Mouse (Mus musculus): ENCODE results near the gene Ncoa7. TPM values are rescaled to one million over a fixed set of nuclear protein-coding genes. Genes with fewer than 3 reads are reported as not detected.

Gene Ncoa7
- total RNA-seq, 2 experiments from 2014 or later, result 11.5 to 15.0 TPM

DNA sequence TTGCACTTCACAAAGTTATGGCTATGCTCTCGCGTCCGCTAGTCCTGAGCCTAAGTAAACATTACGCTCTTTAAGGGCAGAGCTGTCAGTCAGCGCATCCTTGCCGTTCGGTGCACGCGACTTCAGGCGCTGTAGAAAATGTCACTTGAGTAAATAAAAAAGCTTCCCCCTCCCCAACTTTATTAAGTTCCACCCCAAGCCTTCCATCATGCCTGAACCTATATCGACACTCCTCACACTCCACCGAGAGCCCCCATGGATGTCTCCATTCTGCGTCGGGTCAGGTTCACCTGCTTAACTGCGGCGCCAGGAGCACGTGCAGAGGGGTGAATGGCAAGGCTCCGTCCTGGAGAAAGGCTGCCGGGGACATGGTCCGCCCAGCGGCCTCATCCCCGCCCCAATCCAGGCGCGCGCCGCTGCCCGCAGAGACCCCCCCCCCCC, 203.0 kb downstream of the Ncoa7 start:
- peak in 1 of 2 experiments; percentile 18 for DNase-seq (ENCODE audit: low spot score in 2 of 2)

DNA sequence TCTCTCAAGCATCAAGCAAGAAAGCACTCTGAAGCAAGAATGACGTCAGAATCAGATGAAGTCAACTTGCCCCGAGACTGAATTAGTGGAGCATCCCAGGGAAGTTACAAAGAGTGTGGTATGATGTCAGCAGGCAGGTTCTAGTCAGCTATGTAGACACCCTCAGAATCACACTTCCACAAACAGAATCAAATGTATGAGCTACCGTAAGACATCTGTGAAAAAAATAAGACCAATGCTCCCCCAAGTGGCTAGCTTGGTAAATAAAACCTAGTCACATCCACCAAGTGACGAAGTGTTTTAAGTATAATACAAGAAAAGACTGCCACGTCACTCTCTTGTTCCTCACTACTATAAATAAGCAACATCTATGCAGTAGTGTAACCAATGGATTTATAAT, 216.1 kb downstream of the Ncoa7 start:
- DNase-seq (ENCODE audit: low spot score in 2 of 2), result no peak

DNA sequence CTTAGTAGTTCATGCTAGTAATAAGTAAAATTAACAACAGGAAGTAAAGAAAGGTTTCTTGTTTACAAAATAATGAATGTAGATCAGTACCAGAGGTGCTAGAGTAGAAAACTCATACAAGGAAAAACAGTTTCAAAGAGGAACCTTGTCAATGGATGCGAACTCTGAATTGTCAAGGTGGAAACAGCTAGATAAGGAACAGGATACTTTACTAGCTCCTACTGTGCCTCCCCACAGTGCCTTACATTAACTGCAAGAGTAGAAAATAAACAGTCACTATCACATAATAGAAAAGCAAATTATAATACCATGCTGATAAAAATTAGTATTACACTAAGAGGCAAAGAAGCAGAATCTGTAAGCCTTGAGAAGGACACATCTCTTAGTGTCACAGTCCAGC, 217.4 kb downstream of the Ncoa7 start:
- no peak for DNase-seq (ENCODE audit: low spot score in 2 of 2)

Other genes starting within 250 kb of the Ncoa7 start
- 1 to 10 TPM; 6.9 to 8.2 TPM for gene Trmt11, start 202.6 kb downstream of the Ncoa7 start, total RNA-seq (2021)
- gene Hint3, start 173.7 kb downstream of the Ncoa7 start, total RNA-seq (2021), result 10 to 100 TPM; 30.6 to 31.3 TPM
- 1 to 10 TPM; 1.8 to 2.0 TPM for gene Hey2, start 39.5 kb upstream of the Ncoa7 start, total RNA-seq (2021)

All from gastrocnemius, postnatal 4 days (tissue).